Mouse (Mus musculus): ENCODE data around the gene Ssu72. TPM values are rescaled to one million over a fixed set of nuclear protein-coding genes. Genes with fewer than 3 reads are reported as not detected.
"Not testable (repeated sequence)": the region's sequence is repeated elsewhere in the genome, so short reads cannot be mapped to it uniquely, and the experiment has no call there.

The Ssu72 gene
- polyA plus RNA-seq (2015; fragmentation: Nextera tagmentation; extraction: Ambion mirVana), result 52.0 and 52.4 TPM in 2 replicates

- Histone ChIP-seq H3K36me3 (replicated peaks) (no peaks in the 10 kb centered on the region), H3K9me3 (replicated peaks) (no peaks in the 10 kb centered on the region), H3K4me2 (peak within 1 kb of the TSS; percentile 85), H3K27me3 (no peaks in the 10 kb centered on the region), H3K27ac (replicated peaks) (peak within 1 kb of the TSS; percentile 92), H3K4me3 (replicated peaks) (peak within 1 kb of the TSS; percentile 90), H3K4me1 (replicated peaks) (peaks cover 46% of the 10 kb centered on the region), H3K9ac (peak within 1 kb of the TSS; percentile 92)
- under 1% methylated on average over 83 of the region's 83 CpGs for WGBS (ENCODE audit: insufficient replicate concordance)
- peak; percentile 93 for ATAC-seq (ENCODE audit: insufficient read depth)
Measured at GRCm38 (mm10) chr4:155704721-155705591, at the start of gene Ssu72. Ssu72 (plus strand) TSS chr4:155704800.

- Histone ChIP-seq H3K36me3 (replicated peaks) (peaks cover 3% of the 10 kb centered on the region), H3K4me1 (replicated peaks) (peaks cover 30% of the 10 kb centered on the region), H3K27me3 (peaks cover 54% of the 10 kb centered on the region), H3K4me2 (no peak overlapping the region), H3K27ac (replicated peaks) (no peak overlapping the region), H3K9ac (no peak overlapping the region), H3K4me3 (replicated peaks) (no peak overlapping the region), H3K9me3 (replicated peaks) (no peaks in the 10 kb centered on the region)
- WGBS (ENCODE audit: insufficient replicate concordance), result 79% methylated on average over 13 of the region's 13 CpGs
- ATAC-seq (ENCODE audit: insufficient read depth), result no peak
Measured at GRCm38 (mm10) chr4:155656214-155656751, 48.3 kb upstream of the Ssu72 start.

DNA sequence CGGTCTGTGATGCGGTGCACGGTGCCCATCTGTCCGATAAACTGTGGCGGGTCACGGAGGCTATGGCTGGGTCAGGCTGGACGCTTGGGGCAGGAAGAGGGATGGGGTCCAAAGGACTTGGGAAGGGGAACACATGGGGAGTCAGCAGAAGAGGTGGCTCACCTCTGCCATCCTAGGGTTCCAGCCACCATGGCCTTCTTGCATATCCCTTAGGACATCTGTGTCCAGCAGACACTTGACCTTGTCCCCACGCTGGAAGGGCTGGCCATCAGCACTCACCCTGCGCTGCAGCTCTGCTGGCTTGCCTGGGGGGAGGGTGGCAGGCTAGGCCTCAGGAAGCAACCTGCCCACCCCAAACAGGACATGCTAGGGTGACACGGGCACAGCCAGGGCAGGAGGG lies 45.6 kb upstream of the Ssu72 start:
- 66% methylated on average over 10 of the region's 10 CpGs for WGBS (ENCODE audit: insufficient replicate concordance)
- Histone ChIP-seq H3K4me2 (no peak overlapping the region), H3K4me3 (replicated peaks) (no peak overlapping the region), H3K9me3 (replicated peaks) (no peaks in the 10 kb centered on the region), H3K4me1 (replicated peaks) (peaks cover 15% of the 10 kb centered on the region), H3K27ac (replicated peaks) (no peak overlapping the region), H3K9ac (no peak overlapping the region), H3K27me3 (peaks cover 27% of the 10 kb centered on the region), H3K36me3 (replicated peaks) (no peaks in the 10 kb centered on the region)
- no peak for ATAC-seq (ENCODE audit: insufficient read depth)

- no peaks in the 10 kb centered on the region for H3K9me3 ChIP-seq (replicated peaks)
- H3K27ac ChIP-seq (replicated peaks), result no peak overlapping the region
- no peak overlapping the region for H3K9ac ChIP-seq
- no peak overlapping the region for H3K4me2 ChIP-seq
- no peak for ATAC-seq (ENCODE audit: insufficient read depth)
- H3K4me3 ChIP-seq (replicated peaks), result no peak overlapping the region
- H3K27me3 ChIP-seq, result peaks cover 10% of the 10 kb centered on the region
- H3K36me3 ChIP-seq (replicated peaks), result no peaks in the 10 kb centered on the region
- WGBS (ENCODE audit: insufficient replicate concordance), result 72% methylated on average over 12 of the region's 12 CpGs
- H3K4me1 ChIP-seq (replicated peaks), result no peaks in the 10 kb centered on the region; the same call in 1 of the 2 replicates
Measured at GRCm38 (mm10) chr4:155660641-155661040, 44.0 kb upstream of the Ssu72 start.

- Histone ChIP-seq H3K9me3 (replicated peaks) (no peaks in the 10 kb centered on the region), H3K4me2 (no peak overlapping the region), H3K4me3 (replicated peaks) (no peak overlapping the region), H3K27ac (replicated peaks) (no peak overlapping the region), H3K4me1 (replicated peaks) (peaks cover 15% of the 10 kb centered on the region), H3K36me3 (replicated peaks) (no peaks in the 10 kb centered on the region), H3K9ac (no peak overlapping the region), H3K27me3 (no peaks in the 10 kb centered on the region)
- no peak for ATAC-seq (ENCODE audit: insufficient read depth)
Measured at GRCm38 (mm10) chr4:155666903-155667302, 37.7 kb upstream of the Ssu72 start.

- Histone ChIP-seq H3K9ac (peak within 1 kb of the TSS; percentile 71), H3K27ac (replicated peaks) (peak within 1 kb of the TSS; percentile 48), H3K4me1 (replicated peaks) (peaks cover 15% of the 10 kb centered on the region), H3K36me3 (replicated peaks) (no peaks in the 10 kb centered on the region), H3K27me3 (no peaks in the 10 kb centered on the region), H3K4me2 (peak within 1 kb of the TSS; percentile 93), H3K9me3 (replicated peaks) (no peaks in the 10 kb centered on the region), H3K4me3 (replicated peaks) (peak within 1 kb of the TSS; percentile 74)
- under 1% methylated on average over 73 of the region's 73 CpGs for WGBS (ENCODE audit: insufficient replicate concordance)
- ATAC-seq (ENCODE audit: insufficient read depth), result peak; percentile 98
Measured at GRCm38 (mm10) chr4:155668689-155669597, 35.7 kb upstream of the Ssu72 start, which contains the start of gene Mib2. Mib2 (minus strand) TSS chr4:155669198.

GRCm38 (mm10) chr4:155669598-155670075 lies 35.0 kb upstream of the Ssu72 start:
- Histone ChIP-seq H3K27ac (replicated peaks) (no peak overlapping the region), H3K4me2 (peak overlapping the region; percentile 93), H3K9ac (0 out of 2 replicates have a peak overlapping the region, but pooled peaks have one; percentile 10), H3K27me3 (no peaks in the 10 kb centered on the region), H3K36me3 (replicated peaks) (no peaks in the 10 kb centered on the region), H3K9me3 (replicated peaks) (no peaks in the 10 kb centered on the region), H3K4me3 (replicated peaks) (peak overlapping the region; percentile 74), H3K4me1 (replicated peaks) (peaks cover 15% of the 10 kb centered on the region)
- ATAC-seq (ENCODE audit: insufficient read depth), result no peak
- 1% methylated on average over 8 of the region's 8 CpGs for WGBS (ENCODE audit: insufficient replicate concordance)

DNA sequence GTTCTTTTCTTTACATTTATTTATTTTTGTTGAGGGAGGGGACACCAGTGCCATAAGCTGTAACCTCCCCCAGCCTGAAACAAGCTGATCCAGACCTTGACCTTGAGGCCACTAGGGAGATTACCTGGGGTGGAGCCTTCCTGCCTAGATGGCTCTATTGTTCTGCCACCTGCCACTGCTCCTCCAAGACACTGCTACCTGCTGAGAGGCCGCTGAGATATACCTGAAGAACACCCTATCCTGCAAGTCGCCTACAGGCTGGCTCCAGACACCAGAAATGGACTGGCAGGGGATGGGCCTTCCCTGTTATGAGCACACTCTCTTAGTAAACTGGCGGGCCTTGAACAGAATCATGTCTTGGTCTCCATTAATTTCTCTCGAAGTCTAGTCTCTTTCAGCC lies 34.4 kb upstream of the Ssu72 start:
- not testable (repeated sequence) for ATAC-seq (ENCODE audit: insufficient read depth); H3K27ac ChIP-seq (replicated peaks); H3K36me3 ChIP-seq (replicated peaks); H3K9me3 ChIP-seq (replicated peaks); H3K4me3 ChIP-seq (replicated peaks); H3K27me3 ChIP-seq; H3K9ac ChIP-seq
- peak overlapping the region; percentile 93; the same call in 1 of the 2 replicates for H3K4me2 ChIP-seq
- 64% methylated on average over 4 of the region's 4 CpGs for WGBS (ENCODE audit: insufficient replicate concordance)
- H3K4me1 ChIP-seq (replicated peaks), result peaks cover 15% of the 10 kb centered on the region

DNA sequence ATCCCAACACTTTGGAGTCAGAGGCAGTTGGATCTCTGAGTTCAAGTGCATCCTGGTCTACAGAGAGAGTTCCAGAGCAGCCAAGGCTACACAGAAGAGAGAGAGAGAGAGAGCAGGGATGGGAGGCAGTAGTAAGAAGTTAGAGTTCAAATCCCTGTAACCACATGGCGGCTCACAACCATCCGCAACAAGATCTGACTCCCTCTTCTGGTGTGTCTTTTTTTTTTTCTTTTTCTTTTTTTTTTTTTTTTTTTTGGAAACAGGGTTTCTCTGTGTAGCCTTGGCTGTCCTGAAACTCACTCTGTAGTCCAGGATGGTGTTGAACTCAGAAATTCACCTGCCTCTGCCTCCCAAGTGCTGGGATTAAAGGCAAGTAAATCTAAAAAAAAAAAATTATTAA lies 32.5 kb upstream of the Ssu72 start:
- Histone ChIP-seq H3K27me3 (no peaks in the 10 kb centered on the region), H3K4me3 (replicated peaks) (no peak overlapping the region), H3K4me1 (replicated peaks) (peaks cover 15% of the 10 kb centered on the region), H3K9me3 (replicated peaks) (no peaks in the 10 kb centered on the region), H3K36me3 (replicated peaks) (no peaks in the 10 kb centered on the region), H3K4me2 (no peak overlapping the region), H3K9ac (no peak overlapping the region), H3K27ac (replicated peaks) (no peak overlapping the region)
- ATAC-seq (ENCODE audit: insufficient read depth), result no peak
- WGBS (ENCODE audit: insufficient replicate concordance), result 43% methylated on average over 2 of the region's 2 CpGs

DNA sequence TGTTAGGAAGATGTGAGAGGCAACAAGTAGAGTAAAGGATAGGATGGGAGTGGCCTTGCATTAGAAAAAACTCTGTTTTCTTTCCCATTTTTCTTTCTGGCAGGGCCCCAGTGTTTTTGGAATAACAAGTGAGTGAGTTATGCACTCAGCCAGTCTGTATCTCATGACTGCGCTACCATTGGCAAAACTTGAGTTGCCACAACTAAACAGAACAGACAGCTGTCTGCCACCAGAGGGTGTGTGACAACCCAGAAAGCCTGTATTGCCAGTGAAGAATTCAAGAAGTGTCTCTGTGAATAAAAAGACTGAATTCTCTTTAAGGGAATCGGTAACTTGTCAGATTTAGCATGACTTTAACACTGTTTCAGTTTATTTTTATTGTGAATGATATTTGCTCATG lies 28.6 kb upstream of the Ssu72 start:
- no peak for ATAC-seq (ENCODE audit: insufficient read depth)
- Histone ChIP-seq H3K36me3 (replicated peaks) (no peaks in the 10 kb centered on the region), H3K4me1 (replicated peaks) (no peaks in the 10 kb centered on the region), H3K27me3 (no peaks in the 10 kb centered on the region), H3K9ac (no peak overlapping the region), H3K4me3 (replicated peaks) (no peak overlapping the region), H3K9me3 (replicated peaks) (no peaks in the 10 kb centered on the region), H3K27ac (replicated peaks) (no peak overlapping the region), H3K4me2 (no peak overlapping the region)
- WGBS (ENCODE audit: insufficient replicate concordance), result 56% methylated on average over 2 of the region's 2 CpGs
